Mouse (Mus musculus): ENCODE measurements around the gene Aph1a.
"Not testable (repeated sequence)": the region's sequence is repeated elsewhere in the genome, so short reads cannot be mapped to it uniquely, and the experiment has no call there.

Gene Aph1a

DNA sequence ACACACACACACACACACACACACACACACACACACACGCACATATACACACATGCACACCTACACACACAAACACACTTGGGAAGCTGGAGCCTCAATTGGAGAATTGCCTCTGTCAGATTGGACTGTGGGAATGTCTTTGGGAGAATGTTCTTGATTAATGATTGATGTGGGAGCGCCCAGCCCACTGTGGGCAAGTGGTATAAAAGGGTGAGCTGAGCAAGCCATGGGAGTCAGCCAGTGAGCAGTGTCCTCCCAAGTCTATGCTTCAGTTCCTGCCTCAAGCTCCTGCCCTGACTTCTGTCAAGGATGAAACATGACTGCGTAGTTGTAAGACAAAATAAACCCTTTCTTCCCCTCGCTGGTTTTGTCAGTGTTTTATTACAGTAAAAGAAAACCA is 6.2 kb upstream of the Aph1a start:
- DNase-seq (ENCODE audit: low spot score in 2 of 2): no peak

- no peak for DNase-seq (ENCODE audit: low spot score in 2 of 2)
Observed at GRCm38 (mm10) chr3:95889664-95890063, 4.1 kb upstream of the Aph1a start.

- peak in 1 of 2 experiments; percentile 66 for DNase-seq (ENCODE audit: low spot score in 2 of 2)
Observed at GRCm38 (mm10) chr3:95891211-95892065, 2.3 kb upstream of the Aph1a start, which contains the start of gene BC028528. Gene BC028528, minus strand, starts transcription at chr3:95892005.

DNA sequence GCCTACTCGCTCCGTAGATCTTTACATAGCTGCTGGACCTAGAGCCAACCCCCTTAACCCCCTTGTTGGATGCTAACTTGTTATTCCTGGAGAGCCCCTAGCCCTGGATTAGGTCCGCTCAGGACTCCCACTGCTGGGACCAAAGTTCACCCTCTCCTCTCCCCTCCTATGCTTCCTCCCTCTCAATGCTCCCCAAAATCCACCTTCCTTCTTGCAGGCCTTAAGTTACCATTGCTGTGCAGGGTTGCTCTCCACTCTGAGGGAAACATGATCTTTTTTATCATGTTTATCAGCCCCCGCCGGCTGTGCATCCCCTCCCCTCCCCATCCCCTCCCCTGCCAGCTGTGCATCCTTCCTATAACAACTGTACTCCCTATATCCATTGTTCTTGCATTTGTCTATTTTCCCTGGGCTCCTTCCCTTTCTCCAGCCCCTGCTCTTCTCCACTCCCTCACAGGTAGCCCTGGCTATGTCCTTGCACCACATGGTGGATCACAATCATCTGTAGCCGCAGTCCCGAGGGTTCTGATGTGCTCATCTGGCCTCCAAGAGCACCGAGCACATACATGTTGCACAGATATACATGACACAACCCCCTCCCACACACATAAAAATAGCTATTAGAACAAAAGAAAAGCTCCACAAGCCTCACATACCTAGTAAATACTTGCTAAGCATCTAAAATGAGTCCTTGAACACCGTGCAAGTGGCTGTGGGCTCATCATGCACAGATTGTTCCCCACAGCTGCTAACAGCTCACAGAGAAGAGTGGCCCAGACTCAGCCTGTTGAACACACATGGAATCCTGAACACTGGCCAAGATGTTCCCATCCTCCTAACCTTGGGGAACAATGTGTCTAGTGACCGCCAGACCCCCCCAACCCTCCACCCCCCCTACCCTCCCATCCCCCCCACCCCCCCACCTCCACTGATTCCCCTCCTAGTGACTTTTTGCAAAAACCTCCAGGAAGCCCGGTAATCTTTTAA is 1.4 kb upstream of the Aph1a start:
- no peak for DNase-seq (ENCODE audit: low spot score in 2 of 2)

- DNase-seq (ENCODE audit: low spot score in 2 of 2): no peak
Observed at GRCm38 (mm10) chr3:95893126-95893525, 643 bp upstream of the Aph1a start.

- DNase-seq (ENCODE audit: low spot score in 2 of 2): peak; percentile 36 to 50
Observed at GRCm38 (mm10) chr3:95894317-95895160, 770 bp downstream of the Aph1a start.

DNA sequence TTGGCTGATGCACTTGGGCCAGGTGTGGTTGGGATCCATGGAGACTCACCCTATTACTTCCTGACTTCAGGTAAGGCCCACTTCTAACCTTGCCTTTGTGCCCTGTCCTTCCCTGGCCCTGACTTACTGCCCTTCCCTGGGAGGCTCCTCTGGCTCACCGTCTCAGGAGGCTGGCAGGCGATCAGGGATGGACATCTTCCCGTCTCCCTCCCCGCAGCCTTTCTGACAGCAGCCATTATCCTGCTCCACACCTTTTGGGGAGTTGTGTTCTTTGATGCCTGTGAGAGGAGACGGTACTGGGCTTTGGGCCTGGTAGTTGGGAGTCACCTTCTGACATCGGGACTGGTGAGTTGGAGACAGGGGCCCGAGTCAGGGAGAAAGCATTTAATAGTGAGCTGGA is 1.7 kb downstream of the Aph1a start:
- DNase-seq (ENCODE audit: low spot score in 2 of 2): not testable (repeated sequence)

DNA sequence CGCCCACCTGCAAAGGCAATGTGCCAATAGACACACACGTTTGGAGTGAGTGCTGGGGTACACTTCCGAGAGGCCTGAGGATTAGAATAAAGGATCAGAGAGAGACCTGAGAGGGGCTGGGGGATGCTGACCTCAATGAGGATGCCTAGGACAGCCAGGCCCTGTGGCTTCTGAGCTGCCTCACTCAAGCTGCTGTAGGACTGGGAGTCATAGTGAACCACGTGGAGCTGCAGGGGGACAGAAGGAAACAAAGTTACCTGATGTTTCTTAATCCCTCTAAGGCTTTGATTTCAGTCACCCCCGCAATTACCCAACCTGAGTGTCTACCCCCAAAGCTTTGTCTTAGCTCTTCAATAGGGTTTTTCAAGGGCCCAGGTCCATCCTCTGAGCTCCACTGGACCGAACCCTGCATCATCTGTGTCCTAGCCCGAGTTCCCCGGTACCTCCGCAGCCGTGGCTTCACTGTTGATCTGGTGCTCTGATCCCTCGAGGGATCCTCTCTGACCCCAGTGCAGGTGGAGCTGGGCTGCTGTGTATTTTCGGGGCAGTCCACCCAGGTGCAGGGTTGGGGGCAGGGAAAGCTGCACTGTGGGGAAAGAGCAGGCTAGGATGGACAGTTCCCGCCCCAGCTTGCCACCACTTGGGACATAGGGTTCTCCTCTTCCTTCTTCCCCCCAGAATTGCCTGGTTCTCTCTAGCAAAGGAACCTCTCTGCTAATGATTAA is 6.2 kb downstream of the Aph1a start:
- DNase-seq (ENCODE audit: low spot score in 2 of 2): no peak

- no peak for DNase-seq (ENCODE audit: low spot score in 2 of 2)
Observed at GRCm38 (mm10) chr3:95901616-95902372, 8.0 kb downstream of the Aph1a start.

DNA sequence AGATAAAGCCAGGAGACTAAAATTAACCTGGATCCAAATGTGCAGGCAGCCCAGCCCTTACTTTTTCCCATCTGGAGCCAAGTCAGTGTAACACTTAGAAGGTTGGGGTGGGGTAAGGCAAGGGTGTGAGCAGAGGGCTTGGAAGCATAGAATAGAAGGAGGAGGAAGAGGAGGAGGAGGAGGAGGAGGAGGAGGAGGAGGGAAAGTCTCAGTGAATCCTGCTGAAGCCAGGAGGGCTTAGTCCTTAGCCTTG is 8.5 kb downstream of the Aph1a start:
- DNase-seq (ENCODE audit: low spot score in 2 of 2): no peak

GRCm38 (mm10) chr3:95902643-95903042 is 8.9 kb downstream of the Aph1a start:
- DNase-seq (ENCODE audit: low spot score in 2 of 2): no peak

DNA sequence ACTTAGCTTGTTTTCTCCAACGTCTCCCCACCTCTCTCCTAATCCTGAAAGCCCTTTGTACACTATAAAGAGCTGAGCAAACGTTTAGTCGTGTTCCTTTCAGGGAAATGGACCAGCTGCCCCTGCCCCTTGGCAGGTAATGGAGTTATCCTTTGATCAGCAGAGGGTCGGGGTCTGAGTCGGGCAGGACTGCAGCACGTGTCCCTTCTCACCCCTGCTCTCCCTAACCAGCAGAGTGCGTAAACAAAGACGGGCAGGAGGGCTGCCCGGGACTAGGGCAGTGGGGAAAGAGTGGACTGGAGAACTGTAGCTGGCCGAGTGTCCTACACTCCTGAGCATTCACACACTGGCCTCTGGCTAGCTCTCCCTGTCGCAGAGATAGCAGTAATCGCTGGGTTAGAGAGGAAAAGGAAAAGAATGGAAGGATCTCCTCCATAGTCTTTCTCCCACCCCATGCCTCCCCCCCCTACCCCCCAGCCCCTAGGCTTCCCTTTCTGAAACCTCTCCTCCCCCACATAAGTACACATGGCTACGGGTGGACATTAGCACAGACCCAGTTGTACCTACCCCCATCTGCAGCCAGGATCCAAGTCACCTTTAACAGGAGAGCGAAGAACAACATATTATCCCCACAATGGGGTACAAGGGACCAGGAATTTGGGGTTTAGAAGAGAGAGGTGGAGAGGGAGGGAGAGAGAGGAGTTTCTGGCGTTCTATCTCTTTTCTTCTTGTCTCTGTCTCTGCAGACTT is 10.2 kb downstream of the Aph1a start:
- no peak for DNase-seq (ENCODE audit: low spot score in 2 of 2)

DNA sequence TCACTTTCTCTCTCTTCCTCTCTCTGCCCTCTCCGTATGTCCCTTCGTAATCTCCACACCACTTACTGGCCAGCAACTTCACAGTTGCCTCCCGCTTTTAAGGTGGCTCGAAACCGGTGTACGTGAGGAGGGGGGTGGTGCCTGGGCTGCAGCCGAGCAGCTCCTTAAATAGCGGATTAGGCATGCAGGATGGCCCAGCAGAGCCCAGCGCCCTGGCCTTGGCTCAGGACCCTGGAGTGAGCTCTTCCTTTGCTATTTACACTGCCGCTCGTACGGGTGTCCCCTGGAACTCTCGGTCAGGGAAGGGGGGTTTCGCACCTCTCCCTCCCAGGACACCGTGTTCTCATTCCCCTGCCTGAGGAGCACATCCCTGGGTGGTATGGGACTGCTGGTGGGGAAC is 10.8 kb downstream of the Aph1a start, which contains the start of gene Car14:
Gene Car14 (minus strand): TSS at position 124 of the 400 bp plus-strand sequence.
- DNase-seq (ENCODE audit: low spot score in 2 of 2): no peak

DNA sequence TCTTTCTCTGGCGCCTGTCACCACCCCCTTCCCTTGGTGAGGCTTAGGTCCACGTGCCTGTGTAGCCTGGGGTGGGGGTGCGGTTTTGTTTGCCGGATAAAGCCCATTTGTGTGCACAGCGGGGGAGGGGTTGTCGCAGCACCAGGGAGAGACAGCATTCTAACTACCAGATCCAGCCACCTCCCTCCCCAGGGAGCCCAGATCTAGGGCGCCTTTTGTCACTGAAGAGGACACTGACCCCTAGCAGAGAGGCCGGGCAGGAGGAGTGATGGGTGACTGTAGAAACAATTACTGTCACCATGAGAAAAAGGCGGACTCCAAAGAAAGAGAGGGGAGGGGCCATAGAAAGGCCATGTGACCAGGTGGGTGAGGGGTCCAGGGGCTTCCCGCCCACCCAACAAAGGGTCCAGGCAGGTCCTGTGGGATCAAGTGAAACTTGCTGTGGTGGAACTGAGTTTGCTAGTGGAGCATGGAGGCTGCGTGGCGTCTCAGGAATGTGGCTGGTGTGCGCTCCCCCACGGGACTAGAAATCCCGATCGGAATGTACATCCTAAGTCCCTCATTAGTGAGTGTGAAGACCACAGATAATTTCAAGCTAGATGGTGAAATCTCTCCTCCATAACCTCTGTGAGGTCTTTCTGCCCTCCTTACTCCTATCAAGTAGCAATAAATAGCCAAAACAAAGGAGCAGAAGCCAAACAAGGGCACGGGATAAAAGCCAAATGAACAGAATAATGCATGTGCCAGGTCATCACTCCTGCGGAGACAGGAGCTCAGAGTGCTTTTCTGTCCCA is 11.6 kb downstream of the Aph1a start:
- DNase-seq (ENCODE audit: low spot score in 2 of 2): peak in 1 of 2 experiments; percentile 35

GRCm38 (mm10) chr3:95905940-95906492 is 12.2 kb downstream of the Aph1a start:
- peak in 1 of 2 experiments; percentile 60 for DNase-seq (ENCODE audit: low spot score in 2 of 2)

GRCm38 (mm10) chr3:95906860-95907259 is 13.1 kb downstream of the Aph1a start:
- DNase-seq (ENCODE audit: low spot score in 2 of 2): peak in 1 of 2 experiments; percentile 78

- DNase-seq (ENCODE audit: low spot score in 2 of 2): no peak
Observed at GRCm38 (mm10) chr3:95907613-95908012, 13.8 kb downstream of the Aph1a start.

DNA sequence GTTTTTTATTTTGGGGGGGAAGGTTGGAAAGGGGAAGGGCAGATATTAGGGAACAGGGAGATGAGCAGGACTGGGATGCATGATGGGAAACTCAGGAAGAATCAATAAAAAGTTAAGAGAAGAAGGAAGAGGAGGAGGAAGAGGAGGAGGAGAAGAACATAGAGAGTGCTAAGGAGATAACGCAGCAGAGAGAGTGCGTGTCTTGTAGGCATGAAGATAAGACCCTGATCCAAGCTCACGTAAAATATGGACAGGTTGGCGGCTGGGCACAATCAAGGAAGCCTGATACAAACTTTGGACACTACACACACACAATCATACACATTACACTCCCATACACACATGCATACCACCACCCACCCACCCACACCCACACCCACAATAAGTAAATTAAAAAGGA is 20.9 kb downstream of the Aph1a start:
- no peak for DNase-seq (ENCODE audit: low spot score in 2 of 2)

All from spleen, postnatal 10 days (tissue).